Mouse (Mus musculus): ENCODE measurements around the gene Bcl2. TPM values are rescaled to one million over a fixed set of nuclear protein-coding genes. Genes with fewer than 3 reads are reported as not detected.

The Bcl2 gene
- total and polyA plus RNA-seq, 3 experiments, result 30.9 to 87.0 (median 38.8) TPM

DNA sequence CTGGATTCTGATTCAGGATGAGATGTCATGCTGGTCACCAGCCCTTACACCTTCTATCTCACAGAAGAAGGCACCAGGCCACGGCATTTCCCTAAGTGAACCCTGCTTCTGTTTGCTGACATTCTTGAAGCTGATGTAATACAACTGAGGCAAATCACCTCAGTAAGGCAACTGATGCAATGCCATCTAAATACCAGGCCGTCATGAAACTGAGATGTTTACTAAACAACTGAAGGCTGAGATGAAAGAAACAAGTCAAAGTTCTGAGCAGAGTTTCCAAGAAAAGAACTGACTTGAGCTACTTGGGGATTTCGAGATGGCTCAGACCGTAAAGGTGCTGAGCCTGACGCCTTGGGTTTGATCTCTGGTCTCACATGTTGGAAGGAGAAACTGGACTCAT lies 97.1 kb downstream of the Bcl2 start:
- Histone ChIP-seq H3K9me3 (replicated peaks; ENCODE audit: insufficient read depth, low read length) (no peaks in the 10 kb centered on the region), H3K4me1 (ENCODE audit: control insufficient read depth in 1 of 2, insufficient read depth in 2 of 2, low read length in 2 of 2) (no peaks in the 10 kb centered on the region; a peak in 1 of 4 replicates), H3K79me2 (ENCODE audit: control insufficient read depth, insufficient read depth, low read length, poor library complexity) (no peaks in the 10 kb centered on the region), H3K9ac (ENCODE audit: control insufficient read depth, low read depth, low read length, poor library complexity, severe bottlenecking) (no peak overlapping the region), H3K27me3 (ENCODE audit: control insufficient read depth in 1 of 2, insufficient read depth in 2 of 2, low read length in 2 of 2) (no peaks in the 10 kb centered on the region; a peak in 1 of 4 replicates), H3K36me3 (ENCODE audit: control insufficient read depth in 1 of 2, insufficient read depth in 2 of 2, low read length in 2 of 2) (no peaks in the 10 kb centered on the region), H3K27ac (ENCODE audit: control insufficient read depth, low read depth, low read length) (no peak overlapping the region), H3K4me3 (ENCODE audit: control insufficient read depth in 1 of 2, insufficient read depth in 1 of 2, low read depth in 2 of 2, low read length in 2 of 2) (no peak overlapping the region)
- TF ChIP-seq NELFE (IDR thresholded peaks at IDR 0.05; ENCODE audit: low read depth, low read length) (no peak), CHD2 (IDR thresholded peaks at IDR 0.05; ENCODE audit: low read length) (no peak), ELF1 (IDR thresholded peaks at IDR 0.05; ENCODE audit: low read depth, low read length) (no peak), TAL1 (IDR thresholded peaks at IDR 0.05; ENCODE audit: low read length) (no peak), MEF2A (IDR thresholded peaks at IDR 0.05; ENCODE audit: extremely low read depth, insufficient replicate concordance, low read depth, low read length, poor library complexity, severe bottlenecking) (no peak), MAX (IDR thresholded peaks at IDR 0.05; ENCODE audit: low read length) (no peak), TCF12 (IDR thresholded peaks at IDR 0.05; ENCODE audit: low read depth, low read length) (no peak), MXI1 (IDR thresholded peaks at IDR 0.05; ENCODE audit: low read depth, low read length) (no peak), POLR2A (IDR thresholded peaks at IDR 0.05; ENCODE audit: control insufficient read depth in 1 of 2, insufficient read depth in 1 of 2, low read depth in 1 of 2, low read length in 2 of 2, poor library complexity in 1 of 2) (no peak), GABPA (IDR thresholded peaks at IDR 0.05; ENCODE audit: low read depth, low read length) (no peak), POLR2AphosphoS2 (IDR thresholded peaks at IDR 0.05; ENCODE audit: low read length) (no peak), ZC3H11A (IDR thresholded peaks at IDR 0.05; ENCODE audit: low read depth, low read length) (no peak), MAZ (IDR thresholded peaks at IDR 0.05; ENCODE audit: low read depth, low read length) (no peak), EP300 (IDR thresholded peaks at IDR 0.05; ENCODE audit: low read depth in 1 of 2, low read length in 2 of 2) (no peak), JUND (IDR thresholded peaks at IDR 0.05; ENCODE audit: low read depth, low read length) (no peak), USF2 (IDR thresholded peaks at IDR 0.05; ENCODE audit: borderline replicate concordance in 1 of 2, insufficient read depth in 1 of 2, low read depth in 1 of 2, low read length in 2 of 2) (no peak), ZKSCAN1 (IDR thresholded peaks at IDR 0.05; ENCODE audit: low read depth, low read length) (no peak), GATA1 (IDR thresholded peaks at IDR 0.05; ENCODE audit: low read depth, low read length) (no peak), SMC3 (IDR thresholded peaks at IDR 0.05; ENCODE audit: low read depth, low read length) (no peak)
- no peak for DNase-seq (ENCODE audit: low read depth, low spot score)

DNA sequence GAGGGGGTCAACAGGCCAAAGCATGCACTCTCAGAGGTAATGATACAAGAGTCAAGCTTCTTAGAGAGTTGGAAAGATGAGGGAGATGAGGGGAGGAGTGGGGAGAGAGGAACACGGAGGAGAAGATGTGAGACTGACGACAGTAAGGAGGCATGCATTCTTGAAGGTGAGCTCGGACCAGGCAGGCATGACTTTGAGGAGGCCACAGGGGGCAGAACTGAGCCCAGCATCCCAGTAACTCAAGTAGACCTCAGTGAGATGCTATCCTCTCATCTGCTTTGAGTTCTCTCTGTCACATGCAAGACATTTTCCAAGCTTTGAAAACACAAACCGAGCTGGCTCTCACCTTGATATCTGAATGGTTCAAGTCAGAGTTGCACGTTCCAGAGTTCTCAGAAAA lies 100.7 kb downstream of the Bcl2 start:
- no peak for TF ChIP-seq GATA1 (IDR thresholded peaks at IDR 0.05; ENCODE audit: low read depth, low read length)
- peak; percentile 13 to 42 (median 18); a peak in 4 of 6 replicates for TF ChIP-seq CTCF (IDR thresholded peaks at IDR 0.05 in 2 of 3, conservative IDR thresholded peaks at IDR 0.05 in 1 of 3; ENCODE audit: control insufficient read depth in 1 of 3, insufficient read depth in 1 of 3, low read depth in 2 of 3, low read length in 3 of 3, poor library complexity in 1 of 3, severe bottlenecking in 1 of 3)
- no peak for TF ChIP-seq ETS1 (IDR thresholded peaks at IDR 0.05; ENCODE audit: low read depth, low read length)
- no peak for TF ChIP-seq ZC3H11A (IDR thresholded peaks at IDR 0.05; ENCODE audit: low read depth, low read length)
- H3K27me3 ChIP-seq (ENCODE audit: control insufficient read depth in 1 of 2, insufficient read depth in 2 of 2, low read length in 2 of 2), result no peaks in the 10 kb centered on the region; a peak in 1 of 4 replicates
- no peak overlapping the region for H3K4me3 ChIP-seq (ENCODE audit: control insufficient read depth in 1 of 2, insufficient read depth in 1 of 2, low read depth in 2 of 2, low read length in 2 of 2)
- no peaks in the 10 kb centered on the region for H3K9me3 ChIP-seq (replicated peaks; ENCODE audit: insufficient read depth, low read length)
- no peaks in the 10 kb centered on the region for H3K79me2 ChIP-seq (ENCODE audit: control insufficient read depth, insufficient read depth, low read length, poor library complexity)
- H3K36me3 ChIP-seq (ENCODE audit: control insufficient read depth in 1 of 2, insufficient read depth in 2 of 2, low read length in 2 of 2), result no peaks in the 10 kb centered on the region
- no peaks in the 10 kb centered on the region; a peak in 1 of 4 replicates for H3K4me1 ChIP-seq (ENCODE audit: control insufficient read depth in 1 of 2, insufficient read depth in 2 of 2, low read length in 2 of 2)
- H3K27ac ChIP-seq (ENCODE audit: control insufficient read depth, low read depth, low read length), result no peak overlapping the region
- DNase-seq (ENCODE audit: low read depth, low spot score), result no peak
- no peak overlapping the region for H3K9ac ChIP-seq (ENCODE audit: control insufficient read depth, low read depth, low read length, poor library complexity, severe bottlenecking)
